Mouse (Mus musculus) heart, embryonic 13.5 days (tissue): ENCODE measurements around the gene Rhobtb1. TPM values are rescaled to one million over a fixed set of nuclear protein-coding genes. Genes with fewer than 3 reads are reported as not detected.
A peak's percentile ranks its signal among the peaks of the same experiment; 100 is the strongest.

Source experiments
- ATAC-seq: fragments of 200-750 bp; cut with Nextera tagmentation; 2 replicates; pipeline ENCODE4 v1.8.0; 2017; ENCODE audit warnings: moderate TSS enrichment; ENCODE audit not compliant: insufficient number of reproducible peaks, low FRiP score, low TSS enrichment; ENCODE audit errors: extremely low read depth
- H3K27ac ChIP-seq: fragments of 300-500 bp; sonication (generic); replicated peaks from 2 replicates; pipeline ENCODE4 v1.5.1; 2015; ENCODE audit warnings: moderate library complexity, mild to moderate bottlenecking, inconsistent platforms
- H3K27me3 ChIP-seq: fragments of 300-500 bp; sonication (generic); replicated peaks from 2 replicates; pipeline ENCODE4 v1.6.1; 2015; ENCODE audit warnings: mild to moderate bottlenecking, inconsistent platforms
- H3K36me3 ChIP-seq: fragments of 300-500 bp; sonication (generic); 2 replicates; pipeline ENCODE4 v1.6.1; 2015; ENCODE audit warnings: mild to moderate bottlenecking, inconsistent platforms
- H3K4me1 ChIP-seq: fragments of 300-500 bp; sonication (generic); 2 replicates; pipeline ENCODE4 v1.6.1; 2015; ENCODE audit warnings: inconsistent platforms
- H3K4me2 ChIP-seq: fragments of 300-500 bp; sonication (generic); 2 replicates; pipeline ENCODE4 v1.6.1; 2015; ENCODE audit warnings: inconsistent platforms, mild to moderate bottlenecking, moderate library complexity
- H3K4me3 ChIP-seq: fragments of 300-500 bp; sonication (generic); 2 replicates; pipeline ENCODE4 v1.5.1; 2015; ENCODE audit warnings: moderate library complexity, mild to moderate bottlenecking, inconsistent platforms
- H3K9ac ChIP-seq: fragments of 300-500 bp; sonication (generic); 2 replicates; pipeline ENCODE4 v1.6.1; 2015; ENCODE audit warnings: inconsistent platforms, mild to moderate bottlenecking, moderate library complexity
- H3K9me3 ChIP-seq: fragments of 300-500 bp; sonication (generic); 2 replicates; pipeline ENCODE4 v1.6.1; 2016; ENCODE audit warnings: inconsistent platforms
- WGBS: fragments of 180-500 bp; shearing (Covaris S2); methylation state at CpG from one replicate; pipeline ENCODE4 v1.1.7; 2015; ENCODE audit warnings: mixed read lengths; 5-methylcytosine and 5-hydroxymethylcytosine counted together
- polyA plus RNA-seq: library from polyadenylated mRNA; unstranded; fragments of >200 nt; fragmentation: Nextera tagmentation; extraction: Ambion mirVana; gene quantifications from 2 replicates; pipeline ENCODE4 v1.2.1, GENCODE M21; 2015

Rhobtb1 gene
- polyA plus RNA-seq, 1 experiment from 2014 or later, result 29.2 TPM

GRCm38 (mm10) chr10:69163216-69163615 is 12.0 kb downstream of the Rhobtb1 start:
- Histone ChIP-seq H3K36me3 (no peaks in the 10 kb centered on the region), H3K4me3 (no peak overlapping the region), H3K4me1 (peaks cover 5% of the 10 kb centered on the region; the same call in 1 of the 2 replicates), H3K9ac (no peak overlapping the region), H3K9me3 (no peaks in the 10 kb centered on the region; the same call in 1 of the 2 replicates), H3K27ac (no peak overlapping the region), H3K27me3 (no peaks in the 10 kb centered on the region), H3K4me2 (no peak overlapping the region)
- ATAC-seq, result no peak
- WGBS, result 77% methylated on average over 5 of the region's 5 CpGs

GRCm38 (mm10) chr10:69165125-69165524 is 13.9 kb downstream of the Rhobtb1 start:
- ATAC-seq, result no peak
- no peaks in the 10 kb centered on the region; the same call in 1 of the 2 replicates for H3K9me3 ChIP-seq

GRCm38 (mm10) chr10:69165847-69166246 is 14.6 kb downstream of the Rhobtb1 start:
- no peak overlapping the region for H3K27ac ChIP-seq
- H3K4me1 ChIP-seq, result peaks cover 6% of the 10 kb centered on the region; the same call in 1 of the 2 replicates
- no peaks in the 10 kb centered on the region; the same call in 1 of the 2 replicates for H3K9me3 ChIP-seq
- no peak for ATAC-seq
- no peak overlapping the region for H3K9ac ChIP-seq
- no peak overlapping the region for H3K4me2 ChIP-seq
- no peak overlapping the region for H3K4me3 ChIP-seq
- no peaks in the 10 kb centered on the region for H3K36me3 ChIP-seq
- 84% methylated on average over 3 of the region's 3 CpGs for WGBS
- H3K27me3 ChIP-seq, result no peaks in the 10 kb centered on the region

More at GRCm38 (mm10) chr10:69165125-69165524, 13.9 kb downstream of the Rhobtb1 start:
- H3K4me3 ChIP-seq, result no peak overlapping the region
- no peak overlapping the region for H3K27ac ChIP-seq
- H3K4me2 ChIP-seq, result no peak overlapping the region
- H3K4me1 ChIP-seq, result peaks cover 6% of the 10 kb centered on the region; the same call in 1 of the 2 replicates
- H3K9ac ChIP-seq, result no peak overlapping the region
- no peaks in the 10 kb centered on the region for H3K27me3 ChIP-seq
- no peaks in the 10 kb centered on the region for H3K36me3 ChIP-seq
- WGBS, result 55% methylated on average over 7 of the region's 7 CpGs

- Histone ChIP-seq H3K9ac (no peak overlapping the region), H3K27me3 (no peaks in the 10 kb centered on the region), H3K4me3 (no peak overlapping the region), H3K4me2 (no peak overlapping the region), H3K9me3 (no peaks in the 10 kb centered on the region; the same call in 1 of the 2 replicates), H3K36me3 (no peaks in the 10 kb centered on the region), H3K27ac (no peak overlapping the region), H3K4me1 (peaks cover 6% of the 10 kb centered on the region; the same call in 1 of the 2 replicates)
- 75% methylated on average over 12 of the region's 12 CpGs for WGBS
- no peak for ATAC-seq
Measured at GRCm38 (mm10) chr10:69166514-69166913, 15.3 kb downstream of the Rhobtb1 start.

- Histone ChIP-seq H3K4me2 (no peak overlapping the region), H3K27ac (no peak overlapping the region), H3K36me3 (no peaks in the 10 kb centered on the region), H3K27me3 (no peaks in the 10 kb centered on the region), H3K9ac (no peak overlapping the region), H3K4me3 (no peak overlapping the region), H3K9me3 (no peaks in the 10 kb centered on the region), H3K4me1 (peaks cover 15% of the 10 kb centered on the region)
- ATAC-seq, result no peak
- WGBS, result 44% methylated on average over 3 of the region's 3 CpGs
Measured at GRCm38 (mm10) chr10:69172412-69172811, 21.2 kb downstream of the Rhobtb1 start.

- H3K4me2 ChIP-seq, result no peak overlapping the region
- H3K4me3 ChIP-seq, result no peak overlapping the region
- no peaks in the 10 kb centered on the region for H3K36me3 ChIP-seq
- no peak overlapping the region for H3K9ac ChIP-seq
- ATAC-seq, result no peak
- H3K9me3 ChIP-seq, result 0 out of 2 replicates have a peak, but pooled peaks cover 5% of the 10 kb centered on the region
- peaks cover 10% of the 10 kb centered on the region for H3K4me1 ChIP-seq
- no peak overlapping the region for H3K27ac ChIP-seq
- no peaks in the 10 kb centered on the region for H3K27me3 ChIP-seq
- 67% methylated on average over 3 of the region's 3 CpGs for WGBS
Measured at GRCm38 (mm10) chr10:69176116-69176515, 24.9 kb downstream of the Rhobtb1 start.

GRCm38 (mm10) chr10:69179341-69179740 is 28.1 kb downstream of the Rhobtb1 start:
- H3K4me3 ChIP-seq, result no peak overlapping the region
- no peak overlapping the region for H3K4me2 ChIP-seq
- 77% methylated on average over 1 of the region's 1 CpGs for WGBS
- no peaks in the 10 kb centered on the region for H3K4me1 ChIP-seq
- H3K36me3 ChIP-seq, result no peaks in the 10 kb centered on the region
- no peak overlapping the region for H3K27ac ChIP-seq
- no peak overlapping the region for H3K9ac ChIP-seq
- no peak for ATAC-seq
- H3K27me3 ChIP-seq, result no peaks in the 10 kb centered on the region
- H3K9me3 ChIP-seq, result 0 out of 2 replicates have a peak, but pooled peaks cover 5% of the 10 kb centered on the region

GRCm38 (mm10) chr10:69180997-69181396 is 29.8 kb downstream of the Rhobtb1 start:
- WGBS, result 68% methylated on average over 3 of the region's 3 CpGs
- no peaks in the 10 kb centered on the region for H3K36me3 ChIP-seq

GRCm38 (mm10) chr10:69184903-69185302 is 33.7 kb downstream of the Rhobtb1 start:
- no peak overlapping the region for H3K9ac ChIP-seq
- no peak overlapping the region for H3K4me2 ChIP-seq
- no peaks in the 10 kb centered on the region for H3K27me3 ChIP-seq
- no peaks in the 10 kb centered on the region for H3K36me3 ChIP-seq
- H3K4me1 ChIP-seq, result peaks cover 4% of the 10 kb centered on the region
- WGBS, result 85% methylated on average over 4 of the region's 4 CpGs
- no peak overlapping the region for H3K4me3 ChIP-seq
- no peak for ATAC-seq
- H3K9me3 ChIP-seq, result no peaks in the 10 kb centered on the region
- peak overlapping the region; percentile 64; the same call in 1 of the 2 replicates for H3K27ac ChIP-seq

More at GRCm38 (mm10) chr10:69180997-69181396, 29.8 kb downstream of the Rhobtb1 start:
- Histone ChIP-seq H3K9ac (no peak overlapping the region), H3K4me3 (no peak overlapping the region), H3K27me3 (no peaks in the 10 kb centered on the region), H3K9me3 (0 out of 2 replicates have a peak, but pooled peaks cover 5% of the 10 kb centered on the region), H3K4me1 (no peaks in the 10 kb centered on the region), H3K27ac (no peak overlapping the region), H3K4me2 (no peak overlapping the region)
- ATAC-seq, result no peak

GRCm38 (mm10) chr10:69185431-69185830 is 34.2 kb downstream of the Rhobtb1 start:
- H3K27ac ChIP-seq, result peak overlapping the region; percentile 64
- no peaks in the 10 kb centered on the region for H3K27me3 ChIP-seq
- ATAC-seq, result no peak
- H3K36me3 ChIP-seq, result no peaks in the 10 kb centered on the region
- H3K4me1 ChIP-seq, result peaks cover 4% of the 10 kb centered on the region
- peak overlapping the region; percentile 64 for H3K4me2 ChIP-seq
- no peaks in the 10 kb centered on the region for H3K9me3 ChIP-seq
- H3K9ac ChIP-seq, result no peak overlapping the region
- H3K4me3 ChIP-seq, result 0 out of 2 replicates have a peak overlapping the region, but pooled peaks have one; percentile 45
- WGBS, result 74% methylated on average over 4 of the region's 4 CpGs

- WGBS, result 26% methylated on average over 21 of the region's 21 CpGs
- H3K9ac ChIP-seq, result peak overlapping the region; percentile 66
- peaks cover 8% of the 10 kb centered on the region for H3K4me1 ChIP-seq
- ATAC-seq, result no peak
- no peaks in the 10 kb centered on the region for H3K36me3 ChIP-seq
- no peaks in the 10 kb centered on the region for H3K9me3 ChIP-seq
- H3K27me3 ChIP-seq, result no peaks in the 10 kb centered on the region
- peak overlapping the region; percentile 45 for H3K4me3 ChIP-seq
- peak overlapping the region; percentile 64 for H3K4me2 ChIP-seq
- H3K27ac ChIP-seq, result peak overlapping the region; percentile 64
Measured at GRCm38 (mm10) chr10:69185894-69186893, 35.0 kb downstream of the Rhobtb1 start.
